Mouse (Mus musculus) kidney, adult 18-20 months (tissue): ENCODE measurements around the gene Cfap99.

Source experiments
- DNase-seq: peaks from one replicate; pipeline ENCODE4 v3.0.0; 2021

The Cfap99 gene

DNA sequence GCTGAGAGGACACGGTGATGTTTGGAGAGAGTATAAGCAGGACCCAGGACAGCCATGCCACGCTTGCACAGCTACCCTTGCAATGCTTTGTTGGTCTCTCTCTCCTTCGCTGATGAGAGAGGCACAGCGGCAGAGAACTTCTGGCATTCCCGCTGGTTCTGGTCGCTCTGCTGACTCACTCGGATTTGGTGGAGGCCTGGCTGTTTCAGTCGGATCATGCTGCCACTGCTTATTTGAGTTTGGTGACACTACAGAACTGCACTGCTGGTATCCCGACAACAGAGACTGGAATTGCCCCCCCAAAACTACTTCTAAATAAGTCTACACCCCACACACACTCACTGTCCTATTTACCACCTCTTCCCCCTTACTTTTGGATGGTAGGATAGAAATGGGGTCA, 9.2 kb upstream of the Cfap99 start:
- no peak for DNase-seq

DNA sequence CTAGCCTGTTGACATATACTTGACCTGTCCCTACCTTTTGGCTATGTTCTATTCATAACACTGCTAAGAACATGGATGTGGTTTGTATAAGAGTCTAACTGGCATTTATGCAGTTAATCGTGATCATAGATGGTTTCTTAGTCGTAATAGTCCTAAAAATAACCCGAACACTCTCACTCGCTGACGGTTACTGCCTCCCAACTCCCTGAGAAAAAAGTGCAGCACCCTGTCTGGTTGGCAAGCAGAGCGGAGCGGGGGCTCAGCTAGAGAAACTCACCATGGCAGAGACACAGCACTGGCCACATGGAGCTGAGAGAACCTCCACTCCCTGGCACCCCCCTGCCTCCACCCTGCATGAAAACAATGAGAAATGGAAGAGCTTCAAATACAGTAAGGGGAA, 7.4 kb upstream of the Cfap99 start:
- DNase-seq: no peak

DNA sequence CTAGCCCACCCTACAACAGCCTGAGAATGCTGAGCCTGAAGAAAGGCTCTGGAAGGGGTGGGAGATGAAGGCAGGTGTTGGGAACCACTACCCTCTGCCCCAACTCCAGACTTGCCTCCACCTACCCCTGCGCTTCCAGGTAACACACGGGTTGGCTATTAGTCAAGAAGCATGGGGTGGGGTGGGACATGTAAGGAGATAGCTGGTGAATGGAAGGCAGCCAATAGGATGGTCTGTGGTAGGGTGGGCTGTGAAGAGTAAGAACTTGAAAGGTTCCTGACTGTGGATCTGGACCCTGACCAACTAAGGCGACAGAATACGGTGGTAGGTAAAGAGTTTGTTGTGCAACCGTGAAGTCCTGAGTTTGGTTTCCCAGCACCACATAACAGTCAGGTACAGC, 5.0 kb upstream of the Cfap99 start:
- DNase-seq: no peak

DNA sequence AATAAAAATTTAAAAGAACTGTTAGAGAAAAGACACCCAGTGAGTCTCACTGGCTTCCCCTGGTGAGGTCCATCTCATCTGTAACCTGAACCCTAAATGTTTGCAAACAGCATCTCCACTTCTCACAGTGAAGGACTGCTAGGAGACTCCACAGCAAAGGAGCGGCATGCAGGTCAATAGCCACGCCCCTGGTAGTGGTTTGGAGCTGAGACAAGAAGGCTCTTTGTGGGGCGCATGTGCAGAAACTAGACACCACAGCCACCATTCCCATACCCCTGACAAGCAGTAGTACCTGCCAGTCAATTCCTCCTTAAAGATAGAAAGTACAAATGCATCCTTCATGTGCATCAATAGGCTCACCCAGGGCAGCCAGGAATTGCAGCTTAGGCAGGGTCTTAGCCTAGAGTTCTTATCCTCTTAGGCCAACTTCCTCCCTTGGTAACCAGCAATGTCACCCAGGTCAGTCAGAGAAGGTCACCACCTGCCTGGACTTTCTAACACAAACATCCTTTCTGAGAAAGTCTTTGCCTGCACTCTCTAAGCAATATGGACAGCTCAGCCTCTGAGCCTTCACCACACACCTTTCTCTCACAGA, 4.1 kb upstream of the Cfap99 start:
- DNase-seq: no peak

- no peak for DNase-seq
Observed at GRCm38 (mm10) chr5:34285285-34285684, 3.1 kb upstream of the Cfap99 start.

- no peak for DNase-seq
Observed at GRCm38 (mm10) chr5:34286516-34286915, 1.9 kb upstream of the Cfap99 start.

DNA sequence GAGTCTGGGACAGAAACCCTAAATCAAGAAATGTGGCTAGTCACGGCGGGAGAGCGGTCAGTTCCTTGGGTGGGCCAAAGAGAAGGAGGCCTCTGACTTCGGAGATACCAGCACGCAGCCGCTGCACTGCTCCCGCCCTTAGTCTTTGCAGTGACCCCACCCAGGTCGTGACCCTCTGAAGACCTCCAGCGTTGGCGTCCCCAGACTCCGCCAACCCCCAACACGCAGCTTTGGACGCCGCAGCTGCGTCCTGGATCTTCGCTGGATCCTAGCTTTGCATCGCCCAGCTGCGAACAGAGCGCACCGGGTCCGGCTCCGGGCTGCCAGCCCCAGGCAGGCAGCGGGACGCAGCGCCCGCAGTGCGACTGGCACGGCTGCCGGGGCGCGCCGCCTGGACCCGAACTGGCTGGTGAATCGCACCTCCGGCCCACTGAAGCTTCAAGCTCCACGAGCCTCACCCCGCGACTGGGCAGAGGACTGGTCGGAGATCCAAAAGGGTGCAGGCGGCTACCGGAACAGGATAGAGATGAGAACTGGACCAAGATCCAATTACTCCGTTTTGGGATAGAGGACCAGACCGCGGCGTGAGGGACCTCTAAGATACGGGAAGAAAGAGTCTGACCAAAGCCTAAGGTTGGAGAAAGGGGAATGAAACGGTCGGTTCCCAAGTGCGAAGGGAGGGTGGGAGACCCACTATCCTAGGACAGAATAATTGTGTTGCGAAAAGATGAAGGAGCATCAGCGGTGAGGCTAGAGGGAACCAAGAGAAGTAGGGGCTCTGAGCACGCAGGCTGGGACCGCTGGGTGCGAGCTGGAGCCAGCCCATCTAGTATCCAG, 1.2 kb upstream of the Cfap99 start:
- DNase-seq: no peak

DNA sequence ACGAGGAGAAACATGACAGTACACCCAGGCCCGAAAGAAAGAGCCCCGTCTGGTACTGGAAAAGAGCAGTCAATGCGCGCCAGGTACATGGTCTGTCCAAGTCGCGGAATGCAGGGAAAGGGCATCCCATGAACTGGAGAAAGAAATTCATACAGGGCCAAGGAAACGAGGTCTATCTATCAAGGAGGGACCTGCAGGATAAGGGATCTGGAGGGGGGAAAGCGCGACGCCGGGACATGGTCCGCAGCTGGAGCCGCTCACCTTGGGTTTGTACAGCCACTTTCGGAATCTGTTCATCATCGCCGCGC, 608 bp upstream of the Cfap99 start:
- no peak for DNase-seq

GRCm38 (mm10) chr5:34289286-34289685, 886 bp downstream of the Cfap99 start:
- DNase-seq: no peak

GRCm38 (mm10) chr5:34293363-34293762, 5.0 kb downstream of the Cfap99 start:
- no peak for DNase-seq

DNA sequence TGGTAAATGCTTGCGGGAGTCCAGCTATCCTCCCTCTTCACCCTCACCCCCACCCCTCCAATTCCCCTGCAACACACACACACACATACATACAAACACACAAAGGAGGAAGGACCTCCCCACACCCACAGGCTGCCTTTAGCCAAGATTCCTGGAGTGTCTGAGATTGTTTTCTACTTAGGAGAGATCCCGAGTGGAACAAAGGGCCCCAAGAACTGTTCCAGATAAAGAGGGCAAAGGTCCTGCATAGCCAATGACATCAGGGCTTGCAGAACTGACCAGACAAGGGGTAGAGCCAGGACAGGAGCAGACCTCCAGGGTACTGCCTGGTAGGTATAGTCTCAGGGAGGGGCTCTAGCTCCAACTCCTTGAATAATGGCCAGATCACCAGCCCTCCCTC, 6.3 kb downstream of the Cfap99 start:
- peak; percentile 14 for DNase-seq

DNA sequence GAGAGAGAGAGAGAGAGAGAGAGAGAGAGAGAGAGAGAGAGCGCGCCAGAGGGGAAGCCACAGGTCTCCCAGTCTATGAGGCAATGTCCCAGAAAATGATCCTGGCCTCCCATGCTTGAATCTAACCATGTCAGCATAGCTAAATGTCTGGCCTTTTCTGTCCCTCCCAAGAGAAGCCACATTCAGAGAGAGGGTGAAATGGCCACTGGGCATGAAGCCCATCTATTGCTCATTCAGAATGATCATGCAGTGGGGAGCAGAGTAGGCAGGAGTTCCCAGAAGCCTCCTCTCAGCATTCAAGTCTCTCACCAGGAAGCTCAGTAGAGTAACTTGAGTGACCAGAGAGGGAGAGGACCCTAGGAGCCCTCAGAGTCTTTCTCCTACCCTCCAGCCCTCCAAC, 6.7 kb downstream of the Cfap99 start:
- DNase-seq: no peak

GRCm38 (mm10) chr5:34298061-34298460, 9.7 kb downstream of the Cfap99 start:
- no peak for DNase-seq

GRCm38 (mm10) chr5:34298937-34299535, 10.6 kb downstream of the Cfap99 start:
- DNase-seq: no peak

DNA sequence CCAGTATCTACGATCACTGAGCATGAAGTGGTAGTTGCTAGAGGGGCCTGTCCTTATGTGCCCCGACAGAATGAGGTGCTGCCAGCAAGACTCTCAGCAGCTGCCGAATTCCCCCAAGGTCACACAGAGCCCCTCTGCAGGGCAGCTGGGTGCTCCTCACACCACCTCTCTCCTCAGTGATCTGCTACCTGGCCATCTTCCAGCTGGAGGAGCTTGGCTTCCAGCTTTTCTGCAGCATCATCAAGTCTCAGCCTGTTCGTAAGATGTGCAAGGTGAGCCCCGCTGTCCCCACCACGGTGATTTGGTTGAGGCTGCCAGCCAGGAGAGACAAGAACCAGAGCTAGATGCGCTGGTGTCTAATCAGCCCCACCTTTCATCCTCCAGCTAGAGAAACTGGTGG, 14.0 kb downstream of the Cfap99 start:
- no peak for DNase-seq

- no peak for DNase-seq
Observed at GRCm38 (mm10) chr5:34309016-34309415, 20.6 kb downstream of the Cfap99 start.

DNA sequence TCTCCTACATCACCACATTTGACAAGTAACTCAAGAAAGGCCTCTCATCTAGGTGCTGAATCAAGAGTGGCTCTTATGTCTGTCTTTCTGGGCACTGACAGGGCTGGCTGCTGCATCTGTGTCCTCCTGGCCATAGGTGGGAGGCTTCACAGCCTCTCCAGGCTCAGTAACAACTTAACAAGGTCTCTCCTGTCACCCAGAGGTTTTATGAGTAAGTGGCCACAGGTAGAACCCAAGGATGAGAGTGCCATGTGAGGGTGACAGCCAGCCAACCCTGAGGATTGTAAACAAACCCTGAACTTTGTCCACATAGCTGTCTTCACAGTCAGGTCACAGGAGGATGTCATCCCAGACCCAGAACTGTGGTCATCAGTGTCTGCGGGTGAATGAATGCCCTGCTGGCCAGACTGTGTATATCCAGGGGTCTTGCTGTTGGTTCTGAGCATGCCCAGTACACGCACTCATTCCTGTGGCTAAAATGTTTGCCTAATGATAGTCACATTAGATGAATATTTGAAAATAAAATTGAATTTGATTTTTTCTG, 31.2 kb downstream of the Cfap99 start:
- DNase-seq: no peak

GRCm38 (mm10) chr5:34321236-34321635, 32.8 kb downstream of the Cfap99 start:
- no peak for DNase-seq

DNA sequence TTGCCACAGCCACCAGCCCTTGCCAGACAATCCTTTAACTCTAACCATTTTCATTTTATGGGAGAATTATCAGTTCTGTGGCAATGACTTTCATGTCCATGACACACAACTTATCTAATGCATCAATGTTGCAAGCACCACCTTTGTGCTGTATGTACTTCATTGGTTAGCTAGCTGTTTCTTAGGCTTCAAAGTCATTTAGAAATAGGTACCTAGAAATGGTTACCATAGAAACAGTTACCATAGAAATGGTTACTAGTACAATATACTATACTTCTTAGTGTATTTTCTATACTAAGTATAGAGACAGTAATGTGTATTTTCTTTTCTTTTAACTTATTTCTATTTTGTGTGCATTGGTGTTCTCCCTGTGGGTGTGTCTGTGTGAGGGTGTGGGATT, 36.9 kb downstream of the Cfap99 start:
- no peak for DNase-seq

DNA sequence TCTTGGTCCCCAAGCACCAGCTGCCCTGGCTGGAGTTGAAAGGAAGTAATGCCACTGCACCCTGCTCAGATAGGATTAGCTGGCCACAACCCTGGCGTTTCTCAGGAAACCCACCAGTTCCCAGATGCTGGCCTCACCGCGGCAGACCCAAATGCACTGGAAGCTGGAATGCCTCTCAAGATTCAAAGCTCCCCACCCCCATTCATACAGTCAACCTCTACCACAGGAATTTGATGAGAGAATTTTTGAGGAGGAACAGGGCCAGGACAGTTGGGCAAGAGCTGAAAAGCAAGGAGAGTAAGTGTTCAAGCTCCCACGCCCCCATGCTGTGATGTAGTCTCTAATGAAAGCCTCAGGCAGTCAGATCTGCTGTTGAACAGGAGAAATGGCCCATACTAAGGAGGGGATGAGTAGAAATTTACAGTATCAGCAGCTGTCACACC, 37.9 kb downstream of the Cfap99 start:
- DNase-seq: no peak

GRCm38 (mm10) chr5:34326875-34327576, 38.6 kb downstream of the Cfap99 start:
- DNase-seq: no peak

DNA sequence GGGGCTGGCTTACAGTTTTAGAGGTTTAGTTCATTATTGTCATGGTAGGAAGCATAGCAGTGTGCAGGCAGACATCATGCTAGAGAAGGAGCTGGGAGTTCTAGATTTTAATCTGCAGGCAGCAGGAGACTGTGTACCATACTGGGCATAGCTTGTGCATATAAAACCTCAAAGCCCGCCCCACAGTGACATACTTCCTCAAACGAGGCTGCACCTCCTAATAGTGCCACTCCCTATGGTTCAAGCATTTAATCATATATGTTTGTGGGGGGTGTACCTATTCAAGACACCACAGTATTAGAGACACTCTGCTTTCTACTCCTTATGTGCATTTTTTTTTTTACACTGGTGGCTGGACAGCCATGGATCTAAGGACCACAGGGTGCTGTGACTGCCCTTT, 41.7 kb downstream of the Cfap99 start:
- DNase-seq: no peak

- DNase-seq: no peak
Observed at GRCm38 (mm10) chr5:34334081-34334480, 45.7 kb downstream of the Cfap99 start.
